Mouse (Mus musculus): ENCODE data around the gene Hsd17b13. TPM values are rescaled to one million over a fixed set of nuclear protein-coding genes. Genes with fewer than 3 reads are reported as not detected.

Hsd17b13 gene
- polyA plus RNA-seq, 1 experiment from 2014 or later: not detected

DNA sequence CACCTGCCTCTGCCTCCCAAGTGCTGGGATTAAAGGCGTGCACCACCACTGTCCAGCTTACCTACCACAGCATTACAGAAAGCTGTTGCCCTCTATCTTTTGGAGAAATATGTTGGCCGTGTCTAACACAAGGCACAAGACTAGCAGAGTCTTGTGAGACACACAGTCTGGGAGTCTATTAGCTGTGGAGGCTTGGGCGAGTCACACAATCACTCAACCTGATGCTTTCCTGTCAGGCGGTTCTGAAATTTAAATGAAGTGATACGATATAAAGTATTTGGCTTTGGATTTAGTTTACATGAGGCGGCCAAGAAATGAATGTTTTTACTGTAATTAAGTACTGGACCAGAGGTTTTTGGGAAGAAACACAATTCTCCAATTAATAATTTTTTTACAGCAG lies 71.0 kb downstream of the Hsd17b13 start:
- no peak overlapping the region for H3K9ac ChIP-seq (replicated peaks)
- peaks cover 5% of the 10 kb centered on the region for H3K4me1 ChIP-seq
- H3K4me2 ChIP-seq: no peak overlapping the region
- no peaks in the 10 kb centered on the region for H3K36me3 ChIP-seq
- no peaks in the 10 kb centered on the region for H3K27me3 ChIP-seq (replicated peaks)
- ATAC-seq (ENCODE audit: low FRiP score): no peak
- H3K4me3 ChIP-seq (replicated peaks): no peak overlapping the region
- 93% methylated on average over 6 of the region's 6 CpGs for WGBS
- H3K9me3 ChIP-seq (replicated peaks): no peaks in the 10 kb centered on the region
- no peak overlapping the region for H3K27ac ChIP-seq (replicated peaks)

Other genes with a start within 250 kb of the Hsd17b13 start
- gene Klhl8, start 66.2 kb downstream of the Hsd17b13 start, polyA plus RNA-seq (2015; fragmentation: Nextera tagmentation; extraction: Ambion mirVana): 34.9 and 38.1 TPM in 2 replicates
- 4.3 TPM in 2 replicates for gene Hsd17b11, start 44.5 kb upstream of the Hsd17b13 start, polyA plus RNA-seq (2015; fragmentation: Nextera tagmentation; extraction: Ambion mirVana)
- 73.0 and 73.2 TPM in 2 replicates for gene Nudt9, start 68.9 kb upstream of the Hsd17b13 start, polyA plus RNA-seq (2015; fragmentation: Nextera tagmentation; extraction: Ambion mirVana)
- not detected in 2 replicates for gene Gm17660, start 100.2 kb upstream of the Hsd17b13 start, polyA plus RNA-seq (2015; fragmentation: Nextera tagmentation; extraction: Ambion mirVana)
- gene Sparcl1, start 136.3 kb upstream of the Hsd17b13 start, polyA plus RNA-seq (2015; fragmentation: Nextera tagmentation; extraction: Ambion mirVana): 479 and 515 TPM in 2 replicates
- not detected in 2 replicates for gene Dspp, start 193.3 kb upstream of the Hsd17b13 start, polyA plus RNA-seq (2015; fragmentation: Nextera tagmentation; extraction: Ambion mirVana)
- 0.59 and 0.91 TPM in 2 replicates for gene Dmp1, start 225.2 kb upstream of the Hsd17b13 start, polyA plus RNA-seq (2015; fragmentation: Nextera tagmentation; extraction: Ambion mirVana)

All from neural tube, embryonic 15.5 days (tissue).